Mouse (Mus musculus): ENCODE measurements around the gene Dhrs7b. TPM values are rescaled to one million over a fixed set of nuclear protein-coding genes. Genes with fewer than 3 reads are reported as not detected.

Gene Dhrs7b
- polyA plus RNA-seq, 1 experiment from 2014 or later = 26.7 TPM

DNA sequence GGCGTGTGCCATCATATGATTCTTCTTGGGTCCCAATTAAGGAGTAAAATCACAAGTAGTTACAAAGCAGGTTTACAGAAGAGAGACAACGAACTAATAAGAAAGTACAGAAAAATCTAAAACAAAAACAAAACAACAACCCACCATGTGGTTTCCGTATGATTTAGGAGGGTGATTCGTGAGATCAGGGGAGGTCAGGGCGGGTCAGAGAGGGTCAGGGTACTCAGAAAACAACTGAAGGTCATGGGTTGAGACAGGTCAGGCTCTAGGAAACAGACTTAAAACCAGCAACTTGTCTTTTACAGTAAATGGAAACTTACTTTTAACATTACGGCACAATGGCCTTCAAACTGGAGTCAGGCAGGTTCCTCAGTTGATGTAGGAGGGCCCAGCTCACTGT lies 59.9 kb downstream of the Dhrs7b start:
- 73% methylated on average over 6 of the region's 6 CpGs for WGBS
- no peak overlapping the region for H3K9ac ChIP-seq (ENCODE audit: low read length)
- no peak for ATAC-seq (replicated peaks; ENCODE audit: low FRiP score)

GRCm38 (mm10) chr11:60890744-60891143 lies 60.3 kb downstream of the Dhrs7b start:
- H3K4me2 ChIP-seq (ENCODE audit: low read depth, low read length, severe bottlenecking) = no peak overlapping the region
- H3K4me3 ChIP-seq (ENCODE audit: low read depth, low read length) = no peak overlapping the region
- H3K27me3 ChIP-seq (ENCODE audit: control insufficient read depth, insufficient read depth, low read length) = no peaks in the 10 kb centered on the region
- H3K36me3 ChIP-seq (ENCODE audit: control insufficient read depth, insufficient read depth, low read length) = no peaks in the 10 kb centered on the region
- no peak overlapping the region for H3K27ac ChIP-seq (ENCODE audit: low read depth, low read length)
- no peak for ATAC-seq (replicated peaks; ENCODE audit: low FRiP score)
- H3K9ac ChIP-seq (ENCODE audit: low read length) = no peak overlapping the region
- peaks cover 2% of the 10 kb centered on the region; the same call in 1 of the 2 replicates for H3K4me1 ChIP-seq (replicated peaks; ENCODE audit: control insufficient read depth, insufficient read depth, low read length)
- H3K9me3 ChIP-seq (ENCODE audit: control insufficient read depth, low read length) = no peaks in the 10 kb centered on the region
- WGBS = 54% methylated on average over 3 of the region's 3 CpGs
- no peak for DNase-seq (ENCODE audit: low spot score)

More for the DNA sequence above, 59.9 kb downstream of the Dhrs7b start:
- H3K36me3 ChIP-seq (ENCODE audit: control insufficient read depth, insufficient read depth, low read length) = no peaks in the 10 kb centered on the region
- no peak overlapping the region for H3K4me2 ChIP-seq (ENCODE audit: low read depth, low read length, severe bottlenecking)
- no peak overlapping the region for H3K27ac ChIP-seq (ENCODE audit: low read depth, low read length)
- H3K4me3 ChIP-seq (ENCODE audit: low read depth, low read length) = no peak overlapping the region
- H3K4me1 ChIP-seq (replicated peaks; ENCODE audit: control insufficient read depth, insufficient read depth, low read length) = no peaks in the 10 kb centered on the region
- no peaks in the 10 kb centered on the region for H3K9me3 ChIP-seq (ENCODE audit: control insufficient read depth, low read length)
- no peaks in the 10 kb centered on the region for H3K27me3 ChIP-seq (ENCODE audit: control insufficient read depth, insufficient read depth, low read length)
- no peak for DNase-seq (ENCODE audit: low spot score)

DNA sequence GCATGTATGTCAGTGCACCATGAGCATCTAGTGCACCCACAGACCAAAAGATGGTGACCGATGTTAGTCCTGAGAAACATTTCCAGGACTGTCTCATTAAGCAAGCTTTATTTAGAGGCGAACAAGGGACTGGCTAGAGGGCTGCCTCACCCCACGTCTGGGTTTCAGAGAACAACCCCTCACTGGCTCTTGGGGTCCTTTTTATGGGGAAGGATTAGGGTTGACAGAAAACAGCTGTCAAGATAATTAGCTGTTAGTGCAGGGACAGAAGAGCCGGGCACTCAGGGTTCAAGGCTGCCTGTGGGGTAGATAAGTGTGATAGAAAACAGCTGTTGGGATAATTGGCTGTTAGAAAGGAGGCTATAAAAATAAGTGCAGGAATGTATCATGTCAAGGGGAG lies 65.5 kb downstream of the Dhrs7b start:
- Histone ChIP-seq H3K4me1 (replicated peaks; ENCODE audit: control insufficient read depth, insufficient read depth, low read length) (peaks cover 2% of the 10 kb centered on the region; the same call in 1 of the 2 replicates), H3K36me3 (ENCODE audit: control insufficient read depth, insufficient read depth, low read length) (no peaks in the 10 kb centered on the region), H3K4me3 (ENCODE audit: low read depth, low read length) (no peak overlapping the region), H3K27ac (ENCODE audit: low read depth, low read length) (no peak overlapping the region), H3K9me3 (ENCODE audit: control insufficient read depth, low read length) (no peaks in the 10 kb centered on the region), H3K27me3 (ENCODE audit: control insufficient read depth, insufficient read depth, low read length) (no peaks in the 10 kb centered on the region; the same call in 1 of the 2 replicates), H3K4me2 (ENCODE audit: low read depth, low read length, severe bottlenecking) (no peak overlapping the region), H3K9ac (ENCODE audit: low read length) (no peak overlapping the region)
- ATAC-seq (replicated peaks; ENCODE audit: low FRiP score) (no peak), DNase-seq (ENCODE audit: low spot score) (no peak)
- 15% methylated on average over 4 of the region's 4 CpGs for WGBS

- Histone ChIP-seq H3K9ac (ENCODE audit: low read length) (no peak overlapping the region), H3K27me3 (ENCODE audit: control insufficient read depth, insufficient read depth, low read length) (no peaks in the 10 kb centered on the region), H3K27ac (ENCODE audit: low read depth, low read length) (no peak overlapping the region), H3K4me3 (ENCODE audit: low read depth, low read length) (no peak overlapping the region), H3K4me1 (replicated peaks; ENCODE audit: control insufficient read depth, insufficient read depth, low read length) (no peaks in the 10 kb centered on the region), H3K36me3 (ENCODE audit: control insufficient read depth, insufficient read depth, low read length) (peaks cover 2% of the 10 kb centered on the region; the same call in 1 of the 2 replicates), H3K9me3 (ENCODE audit: control insufficient read depth, low read length) (no peaks in the 10 kb centered on the region), H3K4me2 (ENCODE audit: low read depth, low read length, severe bottlenecking) (no peak overlapping the region)
- DNase-seq (ENCODE audit: low spot score) (no peak), ATAC-seq (replicated peaks; ENCODE audit: low FRiP score) (no peak)
- WGBS = 89% methylated on average over 7 of the region's 7 CpGs
Measured at GRCm38 (mm10) chr11:60902001-60902400, 71.6 kb downstream of the Dhrs7b start.

DNA sequence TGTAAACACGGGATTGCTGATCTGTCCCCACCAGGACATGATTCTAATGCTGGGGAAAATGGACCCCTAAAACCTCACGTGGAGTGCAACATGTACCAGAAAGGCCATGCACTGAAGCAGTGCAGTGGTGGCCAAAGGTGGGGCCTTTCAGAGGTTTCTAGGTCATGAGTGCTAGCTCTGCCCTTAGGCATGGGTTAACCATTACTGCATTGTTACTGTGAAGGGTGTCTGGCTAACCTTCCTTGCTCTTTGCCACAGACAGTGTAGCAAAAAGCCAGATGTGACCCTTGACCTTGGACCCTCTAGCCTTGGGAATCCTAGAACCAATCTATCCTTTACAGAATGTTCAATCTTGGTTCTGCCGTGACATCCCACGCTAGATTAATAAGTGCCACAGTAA lies 72.1 kb downstream of the Dhrs7b start:
- 79% methylated on average over 4 of the region's 4 CpGs for WGBS
- no peak for DNase-seq (ENCODE audit: low spot score)
- no peak overlapping the region for H3K4me2 ChIP-seq (ENCODE audit: low read depth, low read length, severe bottlenecking)
- H3K27ac ChIP-seq (ENCODE audit: low read depth, low read length) = no peak overlapping the region
- ATAC-seq (replicated peaks; ENCODE audit: low FRiP score) = no peak
- no peaks in the 10 kb centered on the region for H3K4me1 ChIP-seq (replicated peaks; ENCODE audit: control insufficient read depth, insufficient read depth, low read length)
- no peak overlapping the region for H3K9ac ChIP-seq (ENCODE audit: low read length)
- H3K36me3 ChIP-seq (ENCODE audit: control insufficient read depth, insufficient read depth, low read length) = peaks cover 2% of the 10 kb centered on the region; the same call in 1 of the 2 replicates
- no peaks in the 10 kb centered on the region for H3K9me3 ChIP-seq (ENCODE audit: control insufficient read depth, low read length)
- H3K27me3 ChIP-seq (ENCODE audit: control insufficient read depth, insufficient read depth, low read length) = no peaks in the 10 kb centered on the region
- H3K4me3 ChIP-seq (ENCODE audit: low read depth, low read length) = no peak overlapping the region

DNA sequence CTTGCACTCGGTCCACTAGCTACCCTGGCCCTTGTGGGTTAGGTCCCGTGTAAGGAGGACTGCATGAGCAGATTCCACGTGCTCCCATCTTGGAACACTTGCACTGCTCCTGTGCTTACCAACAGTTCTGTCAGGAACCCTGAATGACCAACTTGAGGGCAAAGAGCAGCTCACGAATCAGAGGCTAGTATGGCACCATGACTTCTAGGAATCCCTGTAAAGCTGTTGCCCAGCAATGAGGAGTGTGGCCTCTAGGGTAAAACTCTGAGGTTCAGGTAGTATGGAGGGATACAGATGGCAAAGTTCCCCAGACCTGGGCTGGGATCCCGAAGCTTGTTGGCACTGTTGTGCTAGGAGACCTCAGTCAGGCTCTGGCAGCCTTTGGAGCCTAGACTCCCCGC lies 73.2 kb downstream of the Dhrs7b start:
- H3K9me3 ChIP-seq (ENCODE audit: control insufficient read depth, low read length) = no peaks in the 10 kb centered on the region
- H3K4me1 ChIP-seq (replicated peaks; ENCODE audit: control insufficient read depth, insufficient read depth, low read length) = no peaks in the 10 kb centered on the region
- H3K9ac ChIP-seq (ENCODE audit: low read length) = no peak overlapping the region
- ATAC-seq (replicated peaks; ENCODE audit: low FRiP score) (no peak), DNase-seq (ENCODE audit: low spot score) (no peak)
- H3K36me3 ChIP-seq (ENCODE audit: control insufficient read depth, insufficient read depth, low read length) = peaks cover 2% of the 10 kb centered on the region; the same call in 1 of the 2 replicates
- no peak overlapping the region for H3K4me2 ChIP-seq (ENCODE audit: low read depth, low read length, severe bottlenecking)
- H3K27ac ChIP-seq (ENCODE audit: low read depth, low read length) = no peak overlapping the region
- H3K4me3 ChIP-seq (ENCODE audit: low read depth, low read length) = no peak overlapping the region
- H3K27me3 ChIP-seq (ENCODE audit: control insufficient read depth, insufficient read depth, low read length) = no peaks in the 10 kb centered on the region
- WGBS = 89% methylated on average over 6 of the region's 6 CpGs

DNA sequence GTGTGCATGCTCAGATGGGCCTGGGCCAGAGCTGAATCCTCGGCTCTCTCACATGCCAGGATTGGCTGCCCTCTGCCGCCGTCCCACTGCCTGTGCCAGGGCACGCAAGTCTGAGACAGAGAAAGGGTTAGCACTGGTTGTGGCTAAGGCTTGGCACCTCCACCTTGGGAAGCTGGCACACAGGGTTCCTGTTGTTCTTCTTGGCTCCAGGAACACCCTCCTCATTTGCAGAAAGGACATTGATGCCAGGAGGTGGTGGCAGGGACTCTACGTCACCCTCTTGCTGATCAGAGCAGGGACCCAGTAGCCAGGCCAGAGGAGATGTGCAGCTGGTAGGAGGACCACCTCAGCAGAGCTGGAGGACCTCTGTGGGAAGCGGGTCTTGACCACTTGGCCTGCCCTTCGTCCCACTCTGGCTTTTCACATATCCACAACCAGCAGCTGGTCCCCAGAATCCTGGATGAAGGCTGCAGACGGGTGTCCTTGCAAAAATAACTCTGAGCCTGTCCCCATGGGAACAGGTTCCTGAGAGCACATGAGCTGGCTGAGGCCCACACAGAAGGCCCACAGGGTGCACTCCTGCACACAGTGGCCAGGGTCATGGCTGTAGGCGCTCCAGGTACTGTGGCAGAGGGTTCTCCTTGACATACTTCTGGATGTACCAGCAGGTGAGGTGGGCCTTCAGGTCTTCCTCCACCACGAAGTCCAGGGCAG lies 75.1 kb downstream of the Dhrs7b start:
- WGBS = 95% methylated on average over 10 of the region's 10 CpGs
- Histone ChIP-seq H3K4me2 (ENCODE audit: low read depth, low read length, severe bottlenecking) (no peak overlapping the region), H3K4me3 (ENCODE audit: low read depth, low read length) (no peak overlapping the region), H3K36me3 (ENCODE audit: control insufficient read depth, insufficient read depth, low read length) (peaks cover 2% of the 10 kb centered on the region; the same call in 1 of the 2 replicates), H3K4me1 (replicated peaks; ENCODE audit: control insufficient read depth, insufficient read depth, low read length) (no peaks in the 10 kb centered on the region), H3K27ac (ENCODE audit: low read depth, low read length) (no peak overlapping the region), H3K9me3 (ENCODE audit: control insufficient read depth, low read length) (no peaks in the 10 kb centered on the region), H3K9ac (ENCODE audit: low read length) (no peak overlapping the region), H3K27me3 (ENCODE audit: control insufficient read depth, insufficient read depth, low read length) (no peaks in the 10 kb centered on the region)
- ATAC-seq (replicated peaks; ENCODE audit: low FRiP score) (no peak), DNase-seq (ENCODE audit: low spot score) (no peak)

- Histone ChIP-seq H3K4me2 (ENCODE audit: low read depth, low read length, severe bottlenecking) (no peak overlapping the region), H3K27ac (ENCODE audit: low read depth, low read length) (no peak overlapping the region), H3K9me3 (ENCODE audit: control insufficient read depth, low read length) (no peaks in the 10 kb centered on the region), H3K4me3 (ENCODE audit: low read depth, low read length) (no peak overlapping the region), H3K27me3 (ENCODE audit: control insufficient read depth, insufficient read depth, low read length) (no peaks in the 10 kb centered on the region), H3K4me1 (replicated peaks; ENCODE audit: control insufficient read depth, insufficient read depth, low read length) (no peaks in the 10 kb centered on the region), H3K9ac (ENCODE audit: low read length) (no peak overlapping the region), H3K36me3 (ENCODE audit: control insufficient read depth, insufficient read depth, low read length) (peaks cover 2% of the 10 kb centered on the region; the same call in 1 of the 2 replicates)
- DNase-seq (ENCODE audit: low spot score) = no peak
- 85% methylated on average over 4 of the region's 4 CpGs for WGBS
- no peak for ATAC-seq (replicated peaks; ENCODE audit: low FRiP score)
Measured at GRCm38 (mm10) chr11:60906449-60906848, 76.0 kb downstream of the Dhrs7b start.

DNA sequence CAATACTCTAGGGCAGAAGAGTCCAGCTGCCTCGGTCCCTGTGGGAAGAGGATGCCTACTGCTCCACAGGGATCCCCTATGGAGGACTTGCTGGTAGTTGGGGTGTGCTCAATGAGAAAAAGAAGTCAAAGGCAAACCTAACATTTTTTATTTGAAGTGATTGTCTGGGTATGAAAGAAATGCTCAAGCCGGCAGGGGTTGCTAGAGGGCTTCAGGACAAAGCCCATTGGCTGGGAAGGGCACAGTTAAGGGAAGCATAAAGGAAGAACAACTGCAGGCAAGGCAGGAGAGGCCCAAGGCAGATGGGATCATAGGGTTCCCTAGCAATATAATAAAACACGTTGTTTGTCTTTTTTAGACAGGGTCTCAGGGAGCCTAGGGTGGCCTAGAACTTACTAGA lies 77.6 kb downstream of the Dhrs7b start:
- 67% methylated on average over 3 of the region's 3 CpGs for WGBS
- DNase-seq (ENCODE audit: low spot score) (no peak), ATAC-seq (replicated peaks; ENCODE audit: low FRiP score) (no peak)
- Histone ChIP-seq H3K27me3 (ENCODE audit: control insufficient read depth, insufficient read depth, low read length) (no peaks in the 10 kb centered on the region), H3K27ac (ENCODE audit: low read depth, low read length) (no peak overlapping the region), H3K4me3 (ENCODE audit: low read depth, low read length) (no peak overlapping the region), H3K9ac (ENCODE audit: low read length) (no peak overlapping the region), H3K9me3 (ENCODE audit: control insufficient read depth, low read length) (no peaks in the 10 kb centered on the region), H3K4me1 (replicated peaks; ENCODE audit: control insufficient read depth, insufficient read depth, low read length) (peaks cover 2% of the 10 kb centered on the region; the same call in 1 of the 2 replicates), H3K4me2 (ENCODE audit: low read depth, low read length, severe bottlenecking) (no peak overlapping the region), H3K36me3 (ENCODE audit: control insufficient read depth, insufficient read depth, low read length) (peaks cover 2% of the 10 kb centered on the region; the same call in 1 of the 2 replicates)

Data from forebrain, embryonic 11.5 days (tissue).